Mouse (Mus musculus) central nervous system, embryonic 14 days (tissue): ENCODE data around the gene Prmt3. TPM values are rescaled to one million over a fixed set of nuclear protein-coding genes. Genes with fewer than 3 reads are reported as not detected.

Source experiments
- polyA plus RNA-seq: library from polyadenylated mRNA; depleted of rRNA; stranded (reverse); fragments of >200 nt; gene quantifications from 2 replicates; pipeline ENCODE4 v1.2.3, GENCODE M21; 2012; rRNA removed

The Prmt3 gene
- 41.8 and 42.0 TPM in 2 replicates for polyA plus RNA-seq

DNA sequence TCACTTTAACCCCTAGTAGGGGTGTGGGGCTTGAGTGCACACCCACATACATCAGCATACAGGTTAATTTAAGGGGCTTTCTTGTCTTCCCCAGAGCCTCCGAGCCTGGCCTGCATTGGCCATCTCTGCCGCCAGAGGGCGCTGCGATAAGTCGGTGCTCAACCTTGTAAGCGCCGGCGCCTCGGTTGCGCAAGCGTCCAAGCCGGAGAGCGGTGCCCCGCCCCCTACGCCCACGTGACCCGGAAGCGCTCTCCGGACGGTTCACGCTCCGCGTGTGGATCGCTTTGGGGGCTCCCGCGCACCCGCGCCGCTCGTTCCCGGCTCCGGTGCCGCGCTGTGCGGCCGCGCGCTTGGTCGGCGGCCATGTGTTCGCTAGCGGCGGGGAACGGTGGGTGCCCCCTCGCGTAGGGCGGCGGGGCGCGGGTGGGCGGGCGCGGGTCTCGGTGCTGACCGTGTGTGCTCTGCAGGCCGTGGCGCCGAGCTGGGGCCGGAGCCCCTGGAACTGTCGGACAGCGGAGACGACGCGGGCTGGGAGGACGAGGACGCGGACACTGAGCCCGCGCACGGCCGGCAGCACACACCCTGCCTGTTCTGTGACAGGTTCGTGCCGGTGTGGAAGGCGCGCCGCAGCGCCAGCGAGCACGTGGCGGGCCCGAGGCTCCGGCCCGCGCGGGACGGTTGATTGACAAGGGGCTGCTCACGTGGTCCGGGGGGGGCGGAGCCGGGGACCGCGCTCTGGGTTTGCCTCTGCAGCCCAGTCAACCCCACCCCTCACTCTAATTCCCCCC, at the start of gene Prmt3:
Prmt3 (plus strand) TSS at position 233 of the 788 bp plus-strand sequence.

DNA sequence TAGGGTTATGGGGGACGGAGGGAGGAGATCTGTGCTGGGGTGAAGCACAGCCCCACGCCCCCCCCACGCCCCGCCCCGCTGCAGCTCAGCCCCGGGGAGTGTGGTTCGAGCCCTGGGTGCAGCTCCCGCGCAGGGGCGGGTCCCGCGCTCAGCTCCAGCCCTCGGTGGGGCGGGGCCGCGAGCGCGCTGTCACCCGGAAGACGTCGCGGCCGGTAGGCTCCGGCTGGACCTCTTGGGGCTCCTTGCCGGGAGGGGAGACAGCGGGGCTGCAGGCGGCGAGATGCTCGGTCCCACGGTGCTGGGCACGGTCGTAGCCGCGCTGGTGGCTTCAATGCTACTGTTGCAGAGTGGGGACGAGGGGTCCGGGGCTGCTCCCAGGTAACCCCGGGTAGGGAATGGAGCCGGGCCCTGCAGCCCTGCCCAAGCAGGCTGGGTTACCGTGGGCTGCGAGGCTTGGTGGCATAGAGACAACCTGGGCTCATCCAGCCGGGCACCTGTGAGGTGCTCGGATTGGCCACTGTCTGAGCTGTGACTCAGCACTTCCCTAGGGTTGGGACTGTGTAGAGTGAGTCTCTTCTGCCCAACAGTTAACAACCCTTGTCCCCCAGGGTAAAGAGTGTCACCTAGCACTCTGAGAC, 19.1 kb upstream of the Prmt3 start, which contains the start of gene Htatip2:
Htatip2 (plus strand) TSS at position 182 of the 638 bp plus-strand sequence.

Other genes with a start within 250 kb of the Prmt3 start
- 13.1 TPM in 2 replicates for gene Dbx1, start 141.5 kb upstream of the Prmt3 start, polyA plus RNA-seq
- gene Htatip2, start 19.2 kb upstream of the Prmt3 start, polyA plus RNA-seq, result 1.9 and 2.9 TPM in 2 replicates
- 5.8 and 7.5 TPM in 2 replicates for gene Slc6a5, start 131.8 kb downstream of the Prmt3 start, polyA plus RNA-seq
- 8.4 and 11.7 TPM in 2 replicates for gene Nell1, start 196.5 kb downstream of the Prmt3 start, polyA plus RNA-seq